Mouse (Mus musculus) yolk sac, embryonic 10.5 days (tissue): ENCODE results near the gene Celf3.

ENCODE experiments used
- DNase-seq: peaks from one replicate; pipeline ENCODE4 v3.0.0-alpha.2; 2017; ENCODE audit warnings: low spot score

Celf3 gene

GRCm38 (mm10) chr3:94477981-94478422 is at the start of gene Celf3:
Gene Celf3, plus strand, starts transcription at chr3:94478295.
- no peak for DNase-seq

DNA sequence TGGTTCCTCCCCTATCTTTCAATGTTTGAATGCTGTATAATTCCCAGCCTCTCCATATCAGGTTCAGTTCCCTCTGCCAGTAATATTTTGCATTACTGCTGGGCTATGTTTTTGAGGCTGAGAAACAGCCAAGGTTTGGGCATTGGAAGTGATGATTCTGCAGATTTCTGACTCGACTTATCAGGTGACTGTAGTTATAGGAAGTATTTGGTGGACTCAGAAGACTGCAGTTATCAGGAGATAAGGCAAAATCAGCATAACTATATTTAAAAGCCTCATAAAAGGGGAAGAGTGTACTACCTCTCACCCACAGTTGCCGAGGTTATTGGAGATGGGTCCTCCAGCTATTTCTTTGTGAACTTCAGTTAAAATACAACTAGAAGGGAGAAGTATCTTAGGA is 47.1 kb upstream of the Celf3 start:
- no peak for DNase-seq

- peak; percentile 25 for DNase-seq
Observed at GRCm38 (mm10) chr3:94434305-94434704, 43.8 kb upstream of the Celf3 start.

GRCm38 (mm10) chr3:94436420-94436819 is 41.7 kb upstream of the Celf3 start:
- DNase-seq, result no peak

GRCm38 (mm10) chr3:94441182-94441581 is 36.9 kb upstream of the Celf3 start:
- no peak for DNase-seq

GRCm38 (mm10) chr3:94442951-94443596 is 35.0 kb upstream of the Celf3 start, which contains the start of gene Mrpl9:
Gene Mrpl9, plus strand, starts transcription at chr3:94443318.
- DNase-seq, result peak; percentile 93

DNA sequence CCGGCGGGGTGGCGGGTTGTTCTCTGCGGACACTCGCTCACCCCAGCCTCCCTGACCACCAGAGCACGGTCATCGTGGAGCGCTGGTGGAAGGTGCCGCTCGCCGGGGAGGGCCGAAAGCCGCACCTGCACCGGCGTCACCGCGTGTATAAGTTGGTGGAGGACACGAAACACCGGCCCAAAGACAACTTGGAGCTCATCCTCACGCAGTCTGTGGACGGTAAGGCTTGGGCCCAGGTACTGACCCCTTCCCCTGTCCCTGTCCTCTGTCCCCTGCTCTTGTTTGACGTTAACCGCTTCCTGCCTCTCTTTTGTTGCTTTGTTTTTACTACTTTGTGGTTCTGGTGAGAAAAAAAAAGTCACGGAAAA is 34.5 kb upstream of the Celf3 start, which contains the start of gene Oaz3:
TSS of gene Oaz3 (minus strand) at position 319 of the 368 bp plus-strand sequence.
- DNase-seq, result no peak

DNA sequence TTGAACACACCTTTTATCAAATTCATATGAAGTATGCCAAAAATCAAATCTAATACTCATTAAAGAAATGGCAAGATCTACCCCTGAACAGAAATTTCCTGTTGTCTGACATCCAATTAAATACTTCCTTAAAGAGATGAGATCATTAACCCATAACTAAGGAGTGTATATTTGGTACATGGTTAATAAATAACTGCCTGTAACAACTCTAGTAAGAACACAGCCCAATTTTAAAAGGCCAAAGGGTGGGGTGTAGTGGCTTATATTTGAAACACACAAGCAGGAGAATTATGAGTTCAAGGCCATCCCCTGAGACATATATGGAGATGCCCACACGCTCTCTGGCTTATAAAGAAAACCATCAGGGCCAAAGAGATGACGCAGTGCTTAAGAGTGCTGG is 28.7 kb upstream of the Celf3 start:
- DNase-seq, result no peak

DNA sequence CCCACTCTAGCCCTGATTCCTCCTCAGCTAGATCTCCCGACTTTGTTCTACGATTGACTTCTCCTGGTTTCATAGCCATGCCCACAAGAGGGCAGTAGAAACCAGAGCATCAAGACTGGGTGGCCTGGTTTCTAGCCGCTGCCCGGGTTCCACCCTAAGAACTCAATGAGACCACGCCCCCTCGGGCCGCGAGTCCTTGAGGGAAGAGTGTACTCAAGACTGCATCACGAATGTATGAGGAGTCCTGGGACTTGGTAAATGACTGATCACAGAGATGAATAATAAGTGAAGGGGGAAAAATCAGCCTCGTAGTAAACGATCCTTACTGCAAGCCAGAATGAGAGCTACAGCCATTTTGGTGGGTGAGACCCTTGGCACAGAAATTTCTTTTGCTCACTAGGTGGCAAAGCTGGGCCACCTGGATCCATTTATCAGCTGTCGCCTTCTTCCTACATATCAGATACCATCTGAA is 21.5 kb upstream of the Celf3 start:
- peak; percentile 84 for DNase-seq

DNA sequence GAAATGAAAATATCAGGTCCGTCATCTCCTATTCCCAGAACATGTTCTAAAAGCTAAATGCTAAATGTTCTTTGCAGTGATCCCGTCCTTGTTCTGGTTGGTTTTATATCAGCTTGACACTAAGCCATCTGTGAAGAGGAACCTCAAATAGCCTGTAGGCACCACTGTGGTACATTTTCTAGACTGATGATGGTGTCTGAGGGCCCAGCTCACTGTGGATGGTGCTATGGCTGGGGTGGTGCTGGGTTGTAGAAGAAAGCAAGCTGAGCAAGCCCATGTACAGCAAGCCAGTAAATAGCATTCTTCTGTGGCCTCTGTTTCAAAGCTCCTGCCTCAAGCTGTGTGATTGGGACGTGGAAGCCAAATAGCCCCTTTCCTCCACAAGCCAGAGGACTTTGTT is 21.0 kb upstream of the Celf3 start:
- no peak for DNase-seq

DNA sequence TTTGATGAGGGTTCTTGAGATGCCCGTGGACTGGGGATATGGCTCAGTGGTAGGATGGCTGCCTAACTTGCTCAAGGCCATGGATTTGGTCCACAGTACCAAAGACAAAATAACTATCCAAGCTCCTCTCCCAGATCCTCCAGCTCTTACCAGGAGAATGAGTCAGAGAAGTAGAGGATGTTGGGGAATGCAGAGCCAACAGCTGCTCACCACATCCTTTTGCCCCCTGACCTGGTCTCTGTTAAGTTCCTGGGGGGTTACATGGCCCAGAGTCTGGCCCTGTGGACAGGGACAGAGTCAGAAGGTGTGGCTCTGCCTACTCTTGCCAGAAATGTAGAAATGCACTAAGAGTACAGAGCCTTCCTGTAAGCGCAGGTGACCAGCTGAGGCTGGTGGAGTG is 18.3 kb upstream of the Celf3 start:
- DNase-seq, result no peak

GRCm38 (mm10) chr3:94463926-94464578 is 14.0 kb upstream of the Celf3 start:
- DNase-seq, result peak; percentile 33

- no peak for DNase-seq
Observed at GRCm38 (mm10) chr3:94465632-94466430, 12.3 kb upstream of the Celf3 start.

DNA sequence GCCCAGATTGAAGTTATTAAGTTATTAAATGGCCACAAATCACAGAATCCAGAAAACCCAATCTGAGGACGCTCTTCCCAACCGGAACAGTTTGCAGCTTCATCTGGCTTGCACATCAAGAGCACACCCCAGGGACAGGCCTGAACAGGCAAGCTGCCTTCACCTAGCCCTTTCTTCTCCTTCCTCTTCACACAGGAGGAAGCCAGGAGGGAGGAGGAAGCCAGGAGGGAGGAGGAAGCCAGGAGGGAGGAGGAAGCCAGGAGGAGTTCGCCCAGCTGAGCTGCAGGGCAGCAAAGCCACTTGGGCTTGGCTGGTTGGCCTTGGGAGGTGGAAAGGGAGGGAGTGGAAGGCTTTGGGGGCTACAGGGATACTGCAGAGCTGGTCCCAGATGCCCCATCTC is 9.2 kb upstream of the Celf3 start:
- DNase-seq, result no peak

- peak; percentile 67 for DNase-seq
Observed at GRCm38 (mm10) chr3:94472447-94473114, 5.5 kb upstream of the Celf3 start.

DNA sequence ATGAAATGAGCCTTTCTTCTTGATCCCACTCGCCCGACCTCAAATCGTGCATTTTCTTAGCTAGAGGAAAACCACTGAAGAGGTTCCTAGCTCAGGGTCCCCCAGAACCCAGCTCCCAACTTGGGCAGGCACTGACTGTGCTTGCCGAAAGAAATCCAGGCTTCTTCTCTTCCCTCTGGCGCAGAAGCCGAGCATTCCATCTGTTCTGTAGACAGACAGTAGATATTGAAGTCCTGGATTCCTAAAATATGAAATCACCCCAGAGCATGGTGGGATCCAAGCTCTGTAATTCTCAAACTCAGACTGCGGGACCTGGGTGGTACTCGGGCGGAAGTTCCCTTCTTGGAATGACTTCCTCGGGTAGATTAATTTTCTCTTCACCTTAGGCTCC is 5.0 kb upstream of the Celf3 start:
- DNase-seq, result no peak

DNA sequence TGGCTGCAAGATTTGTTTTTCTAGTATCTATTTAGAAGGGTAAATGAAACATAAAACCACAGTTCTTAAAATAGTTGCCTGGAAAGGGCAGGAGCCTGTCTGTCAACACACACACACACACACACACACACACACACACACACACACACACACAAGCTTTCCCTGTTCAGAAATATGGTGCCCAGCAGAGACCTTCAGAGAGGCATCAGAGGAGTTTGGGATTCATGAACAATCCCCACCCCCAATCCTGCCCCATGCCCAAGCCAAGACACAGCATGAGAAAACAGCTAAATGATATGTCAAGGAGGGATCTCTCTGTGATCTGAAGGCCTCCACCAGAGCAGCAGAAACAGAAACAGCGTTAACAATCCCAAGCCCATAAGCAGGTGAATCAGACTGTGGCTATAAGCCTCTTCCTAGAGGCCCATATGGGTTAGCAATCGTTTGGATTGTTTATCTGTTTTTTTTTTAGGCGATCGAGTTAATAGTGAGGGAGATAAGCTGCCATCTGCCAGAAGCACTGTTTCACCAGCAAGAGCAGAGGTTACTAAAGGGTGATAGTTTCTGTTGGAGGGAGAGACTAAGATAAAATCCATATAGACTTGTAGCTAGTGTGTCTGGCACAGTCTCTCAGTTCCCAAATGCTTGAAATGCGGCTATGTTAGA is 4.4 kb upstream of the Celf3 start:
- no peak for DNase-seq

DNA sequence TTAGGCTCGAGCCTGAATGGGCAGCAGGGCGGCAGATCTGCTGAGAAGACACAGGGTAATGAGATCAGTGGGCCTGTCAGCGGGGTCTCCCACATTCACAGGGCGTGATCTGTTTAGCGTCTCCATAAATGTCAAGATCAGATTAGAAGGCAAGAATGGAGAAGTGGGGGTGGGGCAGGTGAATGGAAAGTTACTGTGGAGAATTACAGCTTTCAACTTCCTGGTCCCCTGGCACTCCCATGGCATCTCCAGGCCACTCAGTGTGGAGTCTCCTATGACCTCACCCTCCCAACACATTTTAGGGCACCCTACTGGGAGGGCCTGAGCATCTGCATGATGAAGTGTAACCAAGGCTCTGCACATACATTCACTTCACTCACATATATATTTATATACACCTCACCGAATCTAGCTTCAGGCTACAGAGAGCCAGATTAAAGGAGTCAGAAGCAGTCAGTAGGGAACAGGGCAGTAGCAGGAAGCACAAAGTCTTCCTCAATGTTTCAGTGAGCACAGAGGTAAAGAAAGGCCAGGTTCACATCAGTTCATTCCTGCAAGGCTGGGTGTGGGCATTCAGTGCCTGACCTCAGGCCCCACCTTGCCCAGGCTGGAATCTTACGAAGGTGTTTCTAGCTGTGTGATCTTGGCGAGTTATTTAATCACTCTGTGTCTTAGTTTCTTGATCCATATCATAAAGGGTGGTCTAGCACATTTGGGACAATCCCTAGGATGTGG is 1.6 kb upstream of the Celf3 start:
- no peak for DNase-seq

GRCm38 (mm10) chr3:94477444-94477843 is 651 bp upstream of the Celf3 start:
- no peak for DNase-seq

- DNase-seq, result no peak
Observed at GRCm38 (mm10) chr3:94478591-94479169, 585 bp downstream of the Celf3 start.

GRCm38 (mm10) chr3:94479564-94479963 is 1.5 kb downstream of the Celf3 start:
- DNase-seq, result no peak
